Mouse (Mus musculus) embryo, embryonic 10.5 days (tissue): ENCODE results near the gene Erich4.
"Not testable (repeated sequence)": the region's sequence is repeated elsewhere in the genome, so short reads cannot be mapped to it uniquely, and the experiment has no call there.

ENCODE experiments used
- DNase-seq: peaks from one replicate; pipeline ENCODE4 v3.0.0-alpha.2; 2015; ENCODE audit warnings: low spot score

The Erich4 gene

DNA sequence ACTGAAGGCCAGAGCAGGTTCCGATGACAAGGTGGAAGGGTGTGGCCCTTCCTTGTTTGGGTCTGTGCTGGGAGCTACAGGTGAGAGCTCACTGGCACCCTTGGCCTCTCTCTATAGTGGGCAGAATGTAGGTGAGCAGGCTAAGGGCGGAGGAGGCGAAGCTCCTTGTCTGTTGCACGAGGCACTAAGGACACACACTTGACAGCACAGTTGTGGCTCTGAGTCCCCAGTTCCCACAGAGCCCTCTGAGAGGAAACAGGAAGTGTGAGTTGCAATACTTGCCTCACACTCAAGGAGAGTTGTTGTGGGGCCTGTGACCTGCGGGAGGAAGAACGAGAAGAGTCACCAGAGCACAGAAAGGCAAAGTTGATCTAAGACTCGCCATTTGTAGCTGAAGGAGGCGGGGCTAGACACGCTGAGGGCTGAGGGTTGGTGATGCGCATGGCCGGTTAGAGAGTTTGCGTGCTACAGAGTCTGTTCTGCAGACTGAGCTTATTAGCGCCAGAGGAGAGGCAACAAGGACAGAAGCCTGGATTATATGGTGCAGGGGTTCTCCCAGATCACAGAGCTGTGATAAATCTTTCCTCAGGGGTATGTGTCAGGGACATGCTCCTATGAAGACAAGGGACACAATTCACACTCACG lies 38.8 kb downstream of the Erich4 start:
- DNase-seq = not testable (repeated sequence)

GRCm38 (mm10) chr7:25576308-25576707 lies 39.4 kb downstream of the Erich4 start:
- not testable (repeated sequence) for DNase-seq

GRCm38 (mm10) chr7:25575870-25576269 lies 39.8 kb downstream of the Erich4 start:
- peak; percentile 24 for DNase-seq

DNA sequence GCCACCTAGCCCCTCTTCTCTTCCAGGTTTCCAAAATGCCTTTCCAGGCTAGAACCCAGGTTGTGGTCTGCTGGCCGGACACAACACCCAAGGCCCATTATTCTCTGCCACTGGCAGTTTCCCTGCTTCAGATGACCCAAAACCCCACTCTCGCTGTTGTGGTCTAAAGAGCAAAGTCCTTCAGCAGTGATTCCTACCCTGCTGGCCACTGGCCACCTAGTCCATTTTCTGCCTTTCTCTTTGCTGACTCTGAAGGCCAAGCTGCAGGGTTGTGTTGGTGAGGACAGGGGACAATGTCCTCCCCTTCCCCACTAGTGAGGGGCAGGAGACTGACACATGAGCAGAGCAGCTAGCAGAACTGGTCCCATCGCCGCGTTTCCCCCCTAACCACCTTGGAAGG lies 40.6 kb downstream of the Erich4 start:
- no peak for DNase-seq

- not testable (repeated sequence) for DNase-seq
Observed at GRCm38 (mm10) chr7:25573806-25574205, 41.9 kb downstream of the Erich4 start.

- DNase-seq = no peak
Observed at GRCm38 (mm10) chr7:25568721-25569120, 47.0 kb downstream of the Erich4 start.
